Mouse (Mus musculus): ENCODE measurements around the gene Dnaaf5.

Gene Dnaaf5

GRCm38 (mm10) chr5:139227236-139227635 lies 77.2 kb downstream of the Dnaaf5 start:
- intact Hi-C loops (cut with DNase I) = no loop called here

- intact Hi-C loops (cut with DNase I) = no loop called here
Observed at GRCm38 (mm10) chr5:139227645-139228044, 77.6 kb downstream of the Dnaaf5 start.

GRCm38 (mm10) chr5:139228318-139228717 lies 78.3 kb downstream of the Dnaaf5 start:
- intact Hi-C loops (cut with DNase I) = no loop called here

- intact Hi-C loops (cut with DNase I) = no loop called here
Observed at GRCm38 (mm10) chr5:139229716-139230115, 79.7 kb downstream of the Dnaaf5 start.

- intact Hi-C loops (cut with DNase I) = no loop called here
Observed at GRCm38 (mm10) chr5:139232083-139232482, 82.1 kb downstream of the Dnaaf5 start.

- intact Hi-C loops (cut with DNase I) = no loop called here
Observed at GRCm38 (mm10) chr5:139234423-139234822, 84.4 kb downstream of the Dnaaf5 start.

All from adrenal gland (tissue).